Mouse (Mus musculus) large intestine, adult 2 months (tissue): Measurements from ENCODE around the gene Tmem182. TPM values are rescaled to one million over a fixed set of nuclear protein-coding genes. Genes with fewer than 3 reads are reported as not detected.

Experiments used
- DNase-seq: peaks from one replicate; pipeline ENCODE4 v3.0.0-alpha.2; 2012; ENCODE audit warnings: low read depth, low spot score
- WGBS: fragments of 180-500 bp; shearing (Covaris S2); methylation state at CpG from one replicate; pipeline ENCODE4 v1.1.7; 2018; 5-methylcytosine and 5-hydroxymethylcytosine counted together
- polyA plus RNA-seq: library from polyadenylated mRNA; depleted of rRNA; stranded (reverse); fragments of >200 nt; gene quantifications from 2 replicates; pipeline ENCODE4 v1.2.3, GENCODE M21; 2012

Tmem182 gene
- polyA plus RNA-seq, 1 experiment, result 0.47 TPM

DNA sequence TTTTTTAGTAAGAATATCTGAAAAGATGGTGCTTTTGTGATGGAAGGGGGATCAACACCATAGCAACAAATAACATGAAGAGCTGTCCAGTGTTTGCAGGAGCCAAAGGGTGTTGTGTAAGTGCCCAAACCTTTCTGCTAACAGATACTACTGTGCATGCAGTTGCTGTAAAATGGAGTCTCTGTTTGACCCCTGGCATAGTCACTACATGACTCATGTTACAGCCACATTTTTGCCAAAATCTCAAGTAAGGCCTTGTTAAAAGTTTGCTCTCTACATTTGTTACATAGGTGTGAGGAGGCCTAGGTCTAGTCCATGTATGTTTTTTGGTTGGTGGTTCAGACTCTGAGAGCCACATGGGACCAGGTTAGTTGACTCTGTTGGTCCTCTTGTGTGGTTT is 45.9 kb downstream of the Tmem182 start:
- DNase-seq, result no peak

DNA sequence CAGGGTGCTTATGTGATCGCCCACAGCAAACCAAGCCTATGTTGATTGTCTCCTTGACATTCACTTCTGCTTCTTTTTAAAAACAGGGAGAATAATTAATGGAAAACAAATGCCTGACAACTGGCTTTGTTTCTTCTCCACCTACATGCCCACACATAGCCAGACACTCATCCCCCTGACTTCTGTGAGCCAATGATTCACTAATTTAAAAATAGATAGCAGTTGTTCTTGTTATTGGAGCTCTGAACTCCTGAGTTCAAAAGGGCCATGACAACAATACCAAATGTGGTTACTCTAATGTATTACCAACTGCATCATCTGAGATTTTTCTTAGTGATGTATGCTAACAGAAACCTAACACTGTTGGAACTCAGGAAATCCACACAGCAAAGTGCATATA is 49.9 kb downstream of the Tmem182 start:
- 87% methylated on average over 1 of the region's 1 CpGs for WGBS
- DNase-seq, result no peak

DNA sequence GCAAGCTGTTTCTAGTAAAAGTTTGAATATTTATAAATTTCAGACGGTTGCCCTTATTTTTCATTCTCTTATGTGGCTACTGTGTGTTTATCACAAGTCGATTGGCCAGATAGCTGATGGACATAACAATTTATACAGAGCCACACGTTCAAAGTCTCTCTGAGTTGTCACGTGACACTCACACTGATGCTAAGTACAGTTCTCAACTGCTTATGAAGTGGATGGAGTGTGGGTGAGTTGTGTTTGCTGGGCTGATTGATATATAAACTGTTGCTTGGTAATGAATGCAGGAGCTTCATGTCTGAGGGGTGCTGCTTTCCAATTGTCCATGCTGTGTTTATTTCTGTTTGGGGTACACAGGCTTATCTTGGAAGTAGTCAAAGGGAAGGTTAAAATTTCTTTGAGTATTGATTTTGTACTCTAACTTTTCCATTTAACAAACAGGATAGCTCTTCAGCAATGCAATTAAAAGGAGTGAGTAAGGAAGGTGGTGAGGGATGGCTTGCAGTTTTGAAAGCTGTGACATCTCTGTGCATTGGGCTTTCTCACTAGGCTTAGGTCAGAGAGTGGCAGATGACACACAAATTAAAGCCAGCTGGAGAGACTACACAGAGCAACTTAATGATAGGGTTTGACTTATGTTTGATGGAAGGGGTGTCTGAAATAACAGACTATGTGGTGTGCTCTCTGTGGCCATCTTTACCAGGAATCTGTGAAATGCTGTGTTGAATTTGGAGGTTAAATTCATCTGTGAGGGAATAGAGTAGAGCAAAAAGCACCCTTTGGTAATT is 51.6 kb downstream of the Tmem182 start:
- 61% methylated on average over 4 of the region's 4 CpGs for WGBS
- no peak for DNase-seq

DNA sequence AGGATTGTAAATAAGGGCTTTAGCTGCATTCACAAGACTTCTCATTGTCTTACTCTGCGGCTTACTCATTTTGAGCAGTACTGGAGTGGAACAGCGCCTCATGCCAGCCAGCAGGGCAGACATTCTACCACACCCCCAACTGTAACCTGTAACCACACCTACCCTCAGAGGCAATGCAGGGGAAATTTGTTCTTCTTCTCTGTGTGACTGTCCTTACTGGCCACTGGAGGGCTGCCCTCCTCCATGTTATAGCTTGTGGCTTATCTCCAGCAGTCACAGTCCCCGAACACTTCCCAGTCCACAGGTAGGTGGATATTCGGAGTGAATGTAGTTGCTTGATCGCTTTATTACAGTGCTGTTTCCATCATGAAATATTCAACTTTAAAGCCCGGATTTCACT is 59.6 kb downstream of the Tmem182 start:
- no peak for DNase-seq
- WGBS, result 37% methylated on average over 6 of the region's 6 CpGs

DNA sequence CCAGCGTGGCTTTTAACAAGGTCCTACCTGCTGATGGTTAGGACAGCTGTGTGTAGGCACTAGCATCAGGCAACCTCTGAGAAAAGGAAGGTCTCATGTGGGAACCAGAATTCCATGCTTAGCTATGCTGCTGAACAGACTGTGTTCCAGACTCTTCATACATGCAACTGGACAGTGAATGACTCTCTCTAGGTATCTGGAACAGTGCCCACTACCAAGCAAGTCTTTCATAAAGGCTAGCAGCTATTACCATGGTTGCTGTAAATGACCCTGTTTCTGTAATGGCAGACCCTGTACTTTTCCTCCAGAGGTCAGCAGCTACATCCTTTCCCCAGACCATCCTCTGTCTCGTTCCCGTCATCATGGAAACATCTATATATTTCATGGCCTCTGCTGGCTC is 61.7 kb downstream of the Tmem182 start:
- 81% methylated on average over 3 of the region's 3 CpGs for WGBS
- no peak for DNase-seq

DNA sequence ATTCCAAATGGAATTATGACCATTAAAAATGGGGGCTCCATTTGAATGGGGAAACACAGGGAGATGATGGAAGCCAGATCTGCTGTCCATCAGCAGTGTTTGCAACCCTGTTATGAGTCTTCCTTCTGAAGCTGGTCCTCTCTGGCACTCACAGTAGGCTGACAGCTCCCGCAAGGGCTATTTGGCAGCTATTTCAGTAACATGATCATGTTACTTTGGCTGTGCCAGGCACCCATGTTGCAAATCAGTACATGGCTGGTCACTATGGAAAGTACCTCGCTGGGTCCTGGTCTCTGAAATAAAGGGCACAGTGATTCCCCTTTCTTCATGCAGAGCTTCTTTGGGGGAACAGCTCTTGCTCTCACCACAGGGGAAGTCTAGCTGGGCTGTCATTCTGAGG is 62.2 kb downstream of the Tmem182 start:
- DNase-seq, result no peak
- WGBS, result 91% methylated on average over 2 of the region's 2 CpGs

DNA sequence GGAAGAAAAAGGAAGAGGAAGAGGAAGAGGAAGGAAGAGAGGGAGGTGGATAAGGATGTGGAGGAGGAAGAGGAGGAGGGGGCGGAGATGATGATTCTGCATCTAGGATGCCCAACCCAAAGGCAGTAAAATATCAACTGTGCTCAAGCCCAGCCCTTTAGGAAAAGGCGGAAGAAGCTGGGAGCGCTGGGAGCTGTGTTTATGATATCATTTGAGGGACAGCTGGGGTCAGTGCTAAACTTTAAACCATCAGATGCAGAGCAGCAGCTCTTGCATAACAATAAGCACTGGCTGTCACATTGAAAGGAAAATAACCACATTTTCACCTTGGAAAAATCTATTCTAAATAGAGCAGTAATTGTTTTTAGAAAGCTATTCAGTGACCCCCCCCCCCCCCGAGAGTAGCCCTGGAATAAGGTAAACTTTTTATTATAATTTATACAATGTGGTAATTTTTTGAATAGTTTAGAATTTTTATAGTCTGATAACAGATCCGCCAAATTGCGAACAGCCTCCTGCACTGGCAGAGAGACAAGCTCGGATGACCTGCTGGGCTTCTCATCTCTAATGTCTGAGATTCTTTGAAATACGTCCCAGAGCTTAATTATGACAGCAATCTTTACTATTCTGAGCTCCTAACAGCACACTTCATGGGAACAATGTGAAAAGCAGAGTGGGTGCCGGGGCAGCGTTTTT is 68.5 kb downstream of the Tmem182 start:
- no peak for DNase-seq
- 28% methylated on average over 10 of the region's 10 CpGs for WGBS

DNA sequence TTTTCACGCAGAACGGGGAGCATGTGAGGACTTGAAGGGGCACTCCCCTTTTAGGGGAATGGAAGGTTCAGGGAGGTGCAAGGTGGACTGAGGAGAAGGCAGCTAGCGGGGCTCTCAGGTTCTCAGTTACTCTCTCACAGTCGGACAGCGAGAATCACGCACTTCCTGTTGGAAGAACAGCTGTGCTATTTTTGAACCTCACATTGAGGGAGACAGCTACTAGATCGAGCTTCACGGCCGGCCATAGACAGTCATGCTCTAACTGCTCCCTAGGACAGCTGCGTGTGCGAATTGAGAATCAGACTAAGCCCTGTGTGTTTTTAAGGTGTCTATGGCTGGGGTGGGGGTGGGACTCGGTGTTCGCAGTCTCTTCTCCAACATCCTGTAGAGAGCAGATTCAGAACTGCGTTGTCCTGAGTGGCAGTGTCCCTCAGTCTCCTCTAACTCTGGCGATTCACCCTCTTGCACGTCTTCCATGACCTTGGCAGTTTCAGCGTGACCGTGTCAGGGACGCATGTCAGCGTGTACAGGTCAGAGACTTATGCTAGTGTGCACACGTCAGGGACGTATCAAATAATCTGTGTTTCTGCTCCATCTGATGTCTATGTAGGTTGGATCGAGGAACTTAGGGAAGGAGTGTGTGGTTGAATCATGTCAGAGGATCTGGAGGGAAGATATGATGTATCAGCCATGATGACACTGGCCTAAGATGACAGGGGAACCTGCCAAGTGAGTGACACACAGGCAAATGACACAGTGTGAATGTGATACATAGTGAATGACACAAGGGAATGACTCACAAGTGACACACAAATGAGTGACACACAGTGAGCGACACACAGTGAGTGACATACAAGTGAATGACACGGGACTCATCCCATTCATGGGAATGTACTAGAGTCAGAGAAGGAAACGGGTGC is 69.3 kb downstream of the Tmem182 start:
- no peak for DNase-seq
- WGBS, result 77% methylated on average over 26 of the region's 26 CpGs

DNA sequence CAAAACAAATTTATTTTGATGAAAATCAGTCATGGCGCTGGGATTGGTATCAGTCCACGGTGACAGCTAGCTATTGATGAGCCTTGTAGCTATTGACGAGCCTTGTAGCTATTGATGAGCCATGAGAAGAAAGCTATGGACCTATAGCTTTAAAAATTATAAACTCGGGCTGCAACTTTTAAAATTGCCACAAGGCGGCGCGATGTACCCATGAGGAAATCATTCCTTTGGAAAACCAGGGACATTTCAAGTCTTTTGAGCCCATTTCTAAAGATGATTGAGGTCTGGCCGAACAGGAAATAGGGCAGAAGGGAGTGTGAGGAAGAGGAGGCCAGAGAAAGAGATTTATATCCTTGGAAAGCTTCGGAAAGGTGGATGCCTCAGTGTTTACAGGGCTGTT is 73.7 kb downstream of the Tmem182 start:
- 13% methylated on average over 9 of the region's 9 CpGs for WGBS
- no peak for DNase-seq

DNA sequence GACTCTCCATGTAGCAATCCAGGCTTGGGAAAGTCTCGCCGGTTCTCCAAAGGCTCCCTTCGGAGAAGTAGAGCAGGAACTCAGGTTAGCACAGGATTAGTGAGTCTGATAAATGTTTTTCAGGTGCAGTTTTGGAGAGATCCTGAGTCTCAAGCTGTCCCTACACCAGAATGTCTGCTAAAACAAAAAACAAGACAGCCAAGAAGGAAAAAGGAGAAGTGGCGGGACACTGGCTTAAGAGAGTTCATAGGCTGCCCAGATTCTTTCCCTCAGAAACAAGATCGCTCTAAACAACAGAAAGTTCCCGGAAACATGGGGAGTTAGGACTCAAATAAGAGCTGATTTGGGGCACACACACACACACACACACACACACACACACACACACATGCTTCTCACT is 74.1 kb downstream of the Tmem182 start:
- no peak for DNase-seq
- WGBS, result 76% methylated on average over 6 of the region's 6 CpGs

DNA sequence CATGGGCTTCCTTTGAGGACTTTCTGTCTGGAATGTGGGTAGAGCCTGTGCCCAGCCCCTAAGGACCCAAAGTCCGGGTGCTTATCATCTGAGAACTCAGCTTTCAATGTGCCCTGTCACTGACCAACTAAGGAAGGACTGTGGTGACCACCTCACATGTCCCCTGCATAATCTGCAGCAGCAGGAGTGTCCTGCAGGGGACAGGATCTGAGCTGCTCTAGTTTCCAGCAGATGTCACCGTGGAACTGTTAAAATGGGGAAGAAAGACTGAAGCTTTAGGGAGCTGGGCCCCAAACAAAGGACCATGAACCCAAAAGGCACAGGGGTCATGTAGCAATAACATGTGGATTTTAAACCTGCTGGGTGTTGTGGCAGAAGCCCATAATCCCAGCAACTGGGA is 75.1 kb downstream of the Tmem182 start:
- 51% methylated on average over 2 of the region's 2 CpGs for WGBS
- DNase-seq, result no peak

DNA sequence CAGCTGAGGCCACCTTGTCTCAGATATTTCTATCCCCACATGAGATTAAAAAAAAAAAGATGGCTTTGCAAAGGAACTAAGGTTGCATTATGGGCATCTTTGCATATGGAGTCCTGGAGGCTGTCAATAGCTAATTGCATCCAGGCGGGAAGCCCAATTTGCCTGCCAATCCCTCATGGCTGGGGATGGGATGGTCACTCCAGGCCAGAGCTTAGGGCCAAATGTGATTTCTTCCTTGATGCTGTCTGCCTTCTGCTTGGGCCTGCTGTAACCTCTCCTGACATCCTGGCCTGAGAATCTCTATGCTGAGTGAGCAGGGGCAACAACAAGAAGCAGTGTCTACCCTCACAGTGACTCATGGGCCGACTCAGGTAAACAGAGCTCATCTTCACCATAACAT is 78.5 kb downstream of the Tmem182 start:
- DNase-seq, result no peak
- whole genome bisulfite sequencing, result 83% methylated on average over 2 of the region's 2 CpGs

DNA sequence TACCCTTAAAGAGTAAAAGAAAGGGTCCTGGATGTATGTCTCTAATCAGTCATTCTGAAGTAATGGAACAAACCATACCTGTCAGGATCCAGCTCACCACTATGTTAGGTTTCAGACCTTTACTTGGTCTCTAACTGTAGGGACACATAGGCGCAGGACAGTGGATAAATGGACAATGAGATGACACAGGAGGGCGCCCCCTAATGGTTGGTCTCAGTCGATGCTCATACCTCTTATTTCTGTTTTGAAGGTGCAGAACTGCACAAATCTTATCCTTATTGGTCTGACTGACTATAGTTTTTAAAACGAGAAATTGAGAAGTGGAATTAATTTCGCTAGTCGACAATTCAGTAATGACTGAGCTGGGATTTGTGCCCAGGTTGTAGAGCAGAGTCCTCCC is 79.5 kb downstream of the Tmem182 start:
- whole genome bisulfite sequencing, result 75% methylated on average over 6 of the region's 6 CpGs
- DNase-seq, result no peak

DNA sequence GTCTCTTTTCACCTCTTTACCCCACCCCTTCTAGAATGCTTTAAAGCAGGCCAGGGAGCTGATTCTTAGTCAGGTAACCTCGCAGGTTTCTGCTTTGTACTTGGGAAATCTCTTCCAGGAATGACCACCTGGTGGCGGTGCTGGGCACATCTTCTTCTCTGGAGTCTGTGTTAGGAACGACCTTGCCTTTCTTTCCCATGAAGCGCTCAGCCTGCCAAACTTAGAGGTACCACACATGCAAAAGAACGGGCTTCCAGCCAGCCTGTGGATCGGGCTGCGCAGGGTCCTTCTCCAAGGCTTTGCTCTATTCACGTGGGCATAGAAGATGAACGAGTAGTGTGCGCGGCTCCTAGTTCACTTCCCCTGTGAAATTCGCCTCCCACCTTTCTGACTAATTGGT is 82.3 kb downstream of the Tmem182 start:
- DNase-seq, result no peak
- 39% methylated on average over 12 of the region's 12 CpGs for WGBS

DNA sequence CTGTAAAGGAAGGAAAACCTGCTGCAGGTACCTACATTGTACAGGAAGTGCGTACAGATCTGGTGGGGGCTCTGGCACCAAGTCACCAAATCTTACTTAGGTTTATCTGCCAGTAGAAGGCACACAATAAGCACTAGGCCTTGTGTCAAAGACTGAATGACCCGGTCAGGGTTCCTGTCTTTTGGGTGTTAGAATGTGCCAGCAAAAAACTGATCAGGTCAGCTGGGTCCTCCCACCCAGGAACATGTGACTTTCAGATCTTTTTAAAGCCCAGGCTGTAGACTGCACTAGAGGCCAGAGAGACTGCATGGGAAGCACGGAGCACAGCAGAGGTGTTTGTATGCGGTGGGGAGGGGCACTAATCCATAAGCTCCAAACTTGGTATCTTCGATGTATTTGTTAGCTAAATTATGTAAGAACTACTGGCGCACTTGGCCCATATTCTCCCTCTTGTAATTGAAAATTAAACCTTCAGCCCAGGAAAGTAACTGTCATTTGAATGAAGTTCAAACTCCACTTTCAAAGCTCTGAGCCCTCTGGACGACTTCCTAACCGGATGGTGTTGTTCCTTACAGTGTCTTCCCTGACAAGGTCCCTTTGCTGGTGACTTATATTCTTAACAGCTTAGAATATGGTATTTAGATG is 83.1 kb downstream of the Tmem182 start:
- DNase-seq, result no peak
- WGBS, result 89% methylated on average over 8 of the region's 8 CpGs

DNA sequence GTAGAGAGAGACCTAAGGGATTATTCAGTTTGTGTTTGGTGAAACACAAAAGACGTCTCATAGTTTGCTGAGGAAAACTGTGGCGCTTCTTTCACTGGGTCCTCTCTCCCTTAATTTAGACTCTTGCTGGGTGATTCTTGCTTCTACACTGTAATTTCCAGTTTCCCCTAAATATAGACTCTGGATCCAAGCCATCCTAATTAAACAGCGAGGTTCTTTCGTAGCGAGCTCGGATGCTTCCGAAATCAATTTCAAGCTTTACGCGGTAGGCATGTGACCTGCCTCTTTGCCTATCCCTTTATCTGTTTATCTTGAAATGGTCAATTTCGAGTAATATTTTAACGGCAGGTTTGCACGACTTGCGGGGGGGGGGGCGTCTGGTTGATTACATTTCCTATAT is 84.2 kb downstream of the Tmem182 start:
- 75% methylated on average over 14 of the region's 14 CpGs for WGBS
- DNase-seq, result no peak

DNA sequence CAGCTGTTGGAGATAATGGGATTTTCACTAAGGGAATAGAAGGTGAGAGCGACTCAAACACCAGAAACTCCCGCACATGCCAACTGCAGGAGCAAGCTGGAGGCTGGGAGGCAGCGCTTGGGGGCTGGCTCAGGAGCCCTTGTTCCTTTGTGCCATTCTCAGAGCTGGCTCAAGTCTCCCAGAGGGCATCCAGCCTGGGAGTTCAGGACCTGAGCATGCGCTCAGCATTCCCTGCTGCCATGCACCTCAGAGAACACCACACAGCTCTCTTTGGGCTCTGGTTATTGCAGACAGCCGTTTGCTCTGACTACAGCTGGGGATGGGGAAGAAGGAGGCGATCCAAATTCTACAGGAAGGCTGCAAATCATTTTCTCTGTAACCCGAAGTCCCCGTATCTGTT is 84.8 kb downstream of the Tmem182 start:
- no peak for DNase-seq
- WGBS, result 67% methylated on average over 8 of the region's 8 CpGs

DNA sequence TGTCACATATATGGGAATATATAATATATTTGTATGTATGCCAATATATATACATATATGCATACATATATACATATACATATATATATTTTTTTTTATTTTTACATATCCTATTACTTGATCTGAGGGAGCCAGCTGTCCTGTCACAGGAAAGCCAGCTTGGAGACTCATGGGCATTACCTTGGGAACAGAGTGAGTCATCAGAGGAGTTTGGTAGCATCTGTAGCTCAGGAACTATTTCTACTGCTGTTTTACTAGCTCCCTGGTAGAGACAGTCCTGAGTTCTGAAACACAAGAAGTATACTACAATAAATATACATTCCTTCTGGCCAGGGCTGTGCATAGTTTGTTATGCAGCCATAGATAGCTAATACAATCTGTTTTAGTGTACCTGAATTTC is 98.3 kb downstream of the Tmem182 start:
- DNase-seq, result no peak
